Mouse (Mus musculus) olfactory bulb, adult 2 months (tissue): ENCODE data around the gene Gm17359.

Experiments
- CTCF ChIP-seq: fragments of 200-500 bp; IDR thresholded peaks from 2 replicates; pipeline ENCODE4 v1.5.1; 2012; ENCODE audit warnings: low read depth, mild to moderate bottlenecking, low read length, moderate library complexity; ENCODE audit not compliant: insufficient read depth
- POLR2A ChIP-seq: fragments of 200-500 bp; IDR thresholded peaks from 2 replicates; pipeline ENCODE4 v1.6.1; 2012; ENCODE audit warnings: mild to moderate bottlenecking, low read depth, low read length, moderate library complexity; ENCODE audit not compliant: insufficient read depth

DNA sequence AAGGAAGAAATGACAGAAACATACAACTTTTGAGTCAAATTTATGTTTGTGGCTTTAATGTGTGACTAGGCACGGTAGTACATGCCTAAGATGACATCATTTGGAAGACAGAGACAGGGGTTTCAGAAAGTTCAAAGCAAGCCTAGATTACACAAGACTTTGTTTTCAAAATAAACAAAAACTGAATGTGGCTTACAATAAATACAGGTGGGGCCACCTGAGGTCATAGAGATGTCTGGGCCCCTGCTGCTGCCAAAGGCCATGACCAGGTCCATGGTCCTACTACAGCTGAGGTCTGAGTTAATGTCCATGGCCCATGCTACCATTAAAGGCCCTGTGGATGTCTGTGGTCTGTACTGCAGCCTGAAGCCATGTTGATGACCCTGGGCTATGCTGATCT lies 77.0 kb downstream of the Gm17359 start:
- TF ChIP-seq CTCF (no peak), POLR2A (no peak)
